Mouse (Mus musculus) neural tube, embryonic 13.5 days (tissue): ENCODE results near the gene Asxl1. TPM values are rescaled to one million over a fixed set of nuclear protein-coding genes. Genes with fewer than 3 reads are reported as not detected.
A peak's percentile ranks its signal among the peaks of the same experiment; 100 is the strongest.

Source experiments
- ATAC-seq: fragments of 200-750 bp; cut with Nextera tagmentation; 2 replicates; pipeline ENCODE4 v1.8.0; 2017; ENCODE audit warnings: low read depth, mild to moderate bottlenecking, moderate TSS enrichment, moderate library complexity
- H3K27ac ChIP-seq: fragments of 300-500 bp; sonication (generic); replicated peaks from 2 replicates; pipeline ENCODE4 v1.5.1; 2015; ENCODE audit warnings: moderate library complexity, mild to moderate bottlenecking, inconsistent platforms
- H3K27me3 ChIP-seq: fragments of 300-500 bp; sonication (generic); 2 replicates; pipeline ENCODE4 v1.6.1; 2015; ENCODE audit warnings: mild to moderate bottlenecking, inconsistent platforms
- H3K36me3 ChIP-seq: fragments of 300-500 bp; sonication (generic); 2 replicates; pipeline ENCODE4 v1.6.1; 2015; ENCODE audit warnings: mild to moderate bottlenecking, inconsistent platforms
- H3K4me1 ChIP-seq: fragments of 300-500 bp; sonication (generic); replicated peaks from 2 replicates; pipeline ENCODE4 v1.6.1; 2015; ENCODE audit warnings: inconsistent platforms
- H3K4me2 ChIP-seq: fragments of 300-500 bp; sonication (generic); 2 replicates; pipeline ENCODE4 v1.6.1; 2015; ENCODE audit warnings: inconsistent platforms, mild to moderate bottlenecking, moderate library complexity
- H3K4me3 ChIP-seq: fragments of 300-500 bp; sonication (generic); 2 replicates; pipeline ENCODE4 v1.5.1; 2015; ENCODE audit warnings: mild to moderate bottlenecking, inconsistent platforms
- H3K9ac ChIP-seq: fragments of 300-500 bp; sonication (generic); 2 replicates; pipeline ENCODE4 v1.6.1; 2015; ENCODE audit warnings: moderate library complexity, mild to moderate bottlenecking, inconsistent platforms
- H3K9me3 ChIP-seq: fragments of 300-500 bp; sonication (generic); 2 replicates; pipeline ENCODE4 v1.6.1; 2016; ENCODE audit warnings: inconsistent platforms
- WGBS: fragments of 180-500 bp; shearing (Covaris S2); methylation state at CpG from one replicate; pipeline ENCODE4 v1.1.7; 2015; 5-methylcytosine and 5-hydroxymethylcytosine counted together
- polyA plus RNA-seq: library from polyadenylated mRNA; unstranded; fragments of >200 nt; fragmentation: Nextera tagmentation; extraction: Ambion mirVana; gene quantifications from 2 replicates; pipeline ENCODE4 v1.2.1, GENCODE M21; 2015

Asxl1 gene
- polyA plus RNA-seq, 1 experiment from 2014 or later, result 12.1 TPM

DNA sequence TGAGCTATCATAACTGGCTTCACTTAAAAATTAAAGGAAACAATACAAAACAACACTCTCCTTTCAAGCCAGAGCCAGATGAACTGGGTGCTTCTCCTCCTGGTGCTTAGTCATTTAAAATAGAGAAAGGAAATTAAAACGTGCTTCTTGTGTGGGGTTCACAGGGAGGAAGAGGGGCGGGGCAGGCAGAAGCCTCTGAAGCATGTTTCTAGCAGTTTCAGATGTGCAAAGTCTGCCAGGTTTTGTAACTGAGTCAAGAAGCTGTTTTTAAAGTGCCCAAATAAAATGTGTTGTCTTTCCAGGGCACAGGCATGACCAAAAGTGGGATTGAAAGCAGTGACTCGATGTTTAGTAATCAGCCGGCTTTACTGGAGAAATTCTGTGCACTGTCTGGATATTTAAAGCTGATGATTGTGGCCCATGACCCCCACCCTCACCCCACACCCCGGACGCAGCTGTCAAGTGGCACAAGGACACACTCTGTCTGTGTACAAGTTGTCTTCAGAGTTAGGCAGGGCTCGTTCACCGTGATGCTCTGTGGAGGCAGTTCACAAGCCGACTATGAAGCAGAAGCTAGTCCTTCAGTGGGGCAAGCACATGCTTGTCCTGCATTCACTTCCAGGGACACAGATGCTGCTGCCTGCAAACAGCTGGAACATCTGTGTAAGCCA, 19.8 kb upstream of the Asxl1 start:
- Histone ChIP-seq H3K27me3 (no peaks in the 10 kb centered on the region), H3K4me1 (no peaks in the 10 kb centered on the region), H3K4me2 (no peak overlapping the region), H3K4me3 (no peak overlapping the region), H3K9ac (no peak overlapping the region), H3K9me3 (no peaks in the 10 kb centered on the region), H3K36me3 (peaks cover 89% of the 10 kb centered on the region), H3K27ac (no peak overlapping the region)
- 87% methylated on average over 9 of the region's 9 CpGs for WGBS
- ATAC-seq, result no peak

DNA sequence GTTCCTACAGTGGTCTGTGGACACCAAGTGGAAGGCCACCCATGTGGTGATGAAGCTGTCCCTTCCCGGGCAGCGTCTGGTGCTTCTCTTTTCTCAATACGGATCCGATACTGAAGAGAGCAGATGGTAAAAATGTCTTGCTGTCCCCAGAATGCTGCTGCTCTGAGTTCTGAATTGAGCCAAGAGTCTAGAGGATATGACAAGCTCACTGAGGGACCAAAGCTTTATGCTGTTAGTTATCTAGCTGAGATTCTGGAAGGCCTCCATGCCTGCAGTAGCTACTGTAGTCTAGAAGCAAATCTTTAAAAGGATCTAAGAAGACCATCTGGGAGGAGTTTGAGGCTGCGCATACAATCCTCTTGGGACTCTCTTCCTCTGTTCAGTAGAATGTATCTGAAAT, 13.4 kb upstream of the Asxl1 start:
- no peak overlapping the region for H3K4me2 ChIP-seq
- no peak overlapping the region for H3K9ac ChIP-seq
- ATAC-seq, result no peak
- H3K4me3 ChIP-seq, result no peak overlapping the region
- H3K9me3 ChIP-seq, result no peaks in the 10 kb centered on the region
- no peak overlapping the region for H3K27ac ChIP-seq
- H3K36me3 ChIP-seq, result peaks cover 61% of the 10 kb centered on the region
- 93% methylated on average over 5 of the region's 5 CpGs for WGBS
- H3K4me1 ChIP-seq, result no peaks in the 10 kb centered on the region
- H3K27me3 ChIP-seq, result no peaks in the 10 kb centered on the region

DNA sequence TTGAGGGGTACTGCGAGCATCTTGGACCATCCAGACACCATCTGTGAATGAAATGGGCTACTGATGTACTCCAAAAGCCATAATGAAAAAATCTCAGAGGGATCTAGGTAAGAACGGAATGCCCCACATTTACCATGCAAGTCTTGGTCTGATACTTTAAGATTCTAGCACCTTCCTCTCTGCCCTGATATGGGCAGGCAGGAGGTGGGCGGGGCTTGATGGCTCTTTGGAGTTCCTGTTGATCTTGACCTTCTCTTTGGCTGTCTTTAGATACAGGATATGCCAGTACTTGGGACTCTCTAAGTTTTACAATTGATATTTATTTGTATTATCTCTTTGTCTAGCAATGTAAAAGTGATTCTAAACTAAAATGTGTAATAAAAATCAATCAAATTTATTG, 12.6 kb upstream of the Asxl1 start:
- no peaks in the 10 kb centered on the region for H3K4me1 ChIP-seq
- H3K4me3 ChIP-seq, result no peak overlapping the region
- WGBS, result 94% methylated on average over 3 of the region's 3 CpGs
- no peaks in the 10 kb centered on the region for H3K27me3 ChIP-seq
- H3K9ac ChIP-seq, result no peak overlapping the region
- no peak overlapping the region for H3K4me2 ChIP-seq
- H3K27ac ChIP-seq, result no peak overlapping the region
- ATAC-seq, result no peak
- H3K36me3 ChIP-seq, result peaks cover 54% of the 10 kb centered on the region
- H3K9me3 ChIP-seq, result no peaks in the 10 kb centered on the region

DNA sequence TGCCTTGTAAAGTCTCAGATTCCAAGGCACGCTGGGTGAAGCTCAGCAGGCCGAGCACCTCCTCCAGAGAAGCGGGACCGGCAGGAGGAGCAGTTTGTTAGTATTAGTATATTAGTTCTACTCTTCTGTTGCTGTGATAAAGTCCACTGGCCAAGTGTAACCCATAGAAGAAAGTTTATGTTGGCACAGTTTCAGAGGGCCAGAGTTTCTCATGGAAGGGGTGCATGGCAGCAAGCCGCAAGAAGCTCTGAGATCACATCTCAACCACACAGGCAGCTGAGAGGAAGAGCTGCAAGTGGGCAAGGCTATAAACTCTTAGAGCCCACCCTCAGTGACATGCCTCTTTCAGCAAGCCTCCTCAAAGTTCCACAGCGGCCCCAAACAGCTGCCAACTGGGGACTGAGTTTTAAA, 11.8 kb upstream of the Asxl1 start:
- WGBS, result 82% methylated on average over 6 of the region's 6 CpGs
- no peak overlapping the region for H3K27ac ChIP-seq
- no peak overlapping the region for H3K4me2 ChIP-seq
- H3K36me3 ChIP-seq, result peaks cover 48% of the 10 kb centered on the region
- no peak overlapping the region for H3K4me3 ChIP-seq
- no peaks in the 10 kb centered on the region for H3K9me3 ChIP-seq
- H3K9ac ChIP-seq, result no peak overlapping the region
- no peaks in the 10 kb centered on the region for H3K4me1 ChIP-seq
- no peak for ATAC-seq
- H3K27me3 ChIP-seq, result no peaks in the 10 kb centered on the region

DNA sequence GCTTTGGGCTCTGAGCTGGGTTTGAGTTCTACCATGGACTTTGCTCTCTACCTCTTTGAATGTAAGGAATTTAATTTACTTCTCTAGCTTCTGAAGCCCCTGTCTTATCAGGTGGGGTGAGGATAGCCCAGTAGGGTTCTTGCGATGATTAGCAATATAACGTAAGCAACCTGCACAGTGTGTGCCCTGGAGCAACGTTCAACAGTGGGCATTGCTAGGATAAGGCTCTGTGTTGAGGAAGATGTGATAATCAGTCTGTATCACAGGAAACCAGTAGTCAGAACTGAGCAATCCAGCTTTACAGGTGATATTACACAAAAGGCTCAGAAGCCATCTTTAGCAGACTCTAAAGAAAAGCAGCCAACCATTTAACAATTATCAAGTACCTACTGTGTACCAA, 11.3 kb upstream of the Asxl1 start:
- Histone ChIP-seq H3K9ac (no peak overlapping the region), H3K4me2 (no peak overlapping the region), H3K27me3 (no peaks in the 10 kb centered on the region), H3K36me3 (peaks cover 45% of the 10 kb centered on the region), H3K9me3 (no peaks in the 10 kb centered on the region), H3K27ac (no peak overlapping the region), H3K4me1 (no peaks in the 10 kb centered on the region), H3K4me3 (no peak overlapping the region)
- 86% methylated on average over 3 of the region's 3 CpGs for WGBS
- ATAC-seq, result no peak

DNA sequence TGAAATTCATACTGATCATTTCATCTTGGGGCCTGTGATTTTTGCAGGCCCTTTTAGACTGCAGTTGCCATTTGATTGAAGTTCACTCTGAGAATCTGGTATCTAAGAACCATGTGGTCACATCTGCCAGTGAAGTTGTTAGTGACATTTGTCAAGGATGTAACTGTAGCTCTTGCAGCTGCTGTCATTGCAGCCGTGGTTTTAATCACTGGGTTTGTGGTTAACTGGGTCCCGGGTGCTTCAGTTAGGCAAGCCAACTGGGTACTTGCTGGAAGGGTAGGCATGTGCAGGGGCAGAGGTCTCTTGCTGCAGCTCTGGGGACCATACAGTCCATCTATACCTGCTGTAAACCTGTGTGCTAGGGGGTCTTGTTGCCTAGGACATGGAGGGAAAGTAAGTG, 9.5 kb upstream of the Asxl1 start:
- 74% methylated on average over 2 of the region's 2 CpGs for WGBS
- ATAC-seq, result no peak
- Histone ChIP-seq H3K4me2 (no peak overlapping the region), H3K27me3 (no peaks in the 10 kb centered on the region), H3K36me3 (peaks cover 26% of the 10 kb centered on the region), H3K4me3 (no peak overlapping the region), H3K4me1 (no peaks in the 10 kb centered on the region), H3K27ac (no peak overlapping the region), H3K9ac (no peak overlapping the region), H3K9me3 (no peaks in the 10 kb centered on the region)

DNA sequence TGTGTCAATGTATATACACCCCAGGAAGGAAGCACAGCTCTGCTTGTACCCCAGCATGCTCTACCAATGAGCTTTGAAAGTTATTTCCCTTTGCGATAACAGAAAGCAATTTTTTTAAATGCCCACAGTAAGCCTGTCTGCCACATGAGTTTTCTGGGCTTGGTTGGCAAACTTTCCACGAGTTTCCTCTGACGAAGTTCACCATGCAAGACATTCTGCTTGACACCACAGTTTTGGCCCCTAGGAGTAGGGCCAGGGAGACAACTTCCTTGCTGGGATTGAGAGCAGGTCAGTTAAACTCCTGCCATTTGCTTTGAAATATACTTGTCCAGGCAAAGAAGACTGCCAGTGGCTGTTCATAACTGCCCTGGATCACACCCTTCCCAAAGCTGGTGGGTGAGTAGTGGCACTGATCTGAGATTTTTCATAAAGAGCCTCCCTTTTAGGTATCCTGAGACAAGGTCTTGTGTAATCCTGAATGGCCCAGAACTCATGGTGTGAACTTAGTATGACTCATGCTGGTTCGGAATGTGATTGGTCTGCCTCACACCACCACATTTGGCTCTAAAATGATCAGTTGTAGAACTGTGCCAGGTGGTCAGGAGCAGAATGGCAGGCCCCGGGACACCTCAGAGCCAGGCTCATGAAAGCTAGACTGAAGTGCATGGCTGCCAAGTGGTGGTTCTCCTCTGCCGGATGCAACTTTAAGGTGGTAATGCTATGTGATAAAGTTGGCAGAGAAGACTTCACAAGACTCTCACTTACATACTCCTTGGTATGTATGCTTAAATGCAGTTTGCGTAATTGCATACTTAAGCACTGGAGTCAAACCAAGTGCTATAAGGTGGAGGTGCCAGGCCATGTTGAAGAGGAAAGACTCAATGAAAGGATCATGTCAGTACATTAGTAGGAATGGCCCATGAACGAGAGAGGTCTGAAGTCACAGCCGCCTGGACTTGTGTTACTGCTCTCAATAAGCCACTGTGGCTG, 7.0 kb upstream of the Asxl1 start:
- H3K4me2 ChIP-seq, result no peak overlapping the region
- H3K36me3 ChIP-seq, result peaks cover 7% of the 10 kb centered on the region; the same call in 1 of the 2 replicates
- WGBS, result 90% methylated on average over 9 of the region's 9 CpGs
- no peak overlapping the region for H3K9ac ChIP-seq
- H3K27me3 ChIP-seq, result no peaks in the 10 kb centered on the region
- no peak for ATAC-seq
- no peaks in the 10 kb centered on the region for H3K4me1 ChIP-seq
- no peak overlapping the region for H3K27ac ChIP-seq
- H3K4me3 ChIP-seq, result no peak overlapping the region
- H3K9me3 ChIP-seq, result no peaks in the 10 kb centered on the region

DNA sequence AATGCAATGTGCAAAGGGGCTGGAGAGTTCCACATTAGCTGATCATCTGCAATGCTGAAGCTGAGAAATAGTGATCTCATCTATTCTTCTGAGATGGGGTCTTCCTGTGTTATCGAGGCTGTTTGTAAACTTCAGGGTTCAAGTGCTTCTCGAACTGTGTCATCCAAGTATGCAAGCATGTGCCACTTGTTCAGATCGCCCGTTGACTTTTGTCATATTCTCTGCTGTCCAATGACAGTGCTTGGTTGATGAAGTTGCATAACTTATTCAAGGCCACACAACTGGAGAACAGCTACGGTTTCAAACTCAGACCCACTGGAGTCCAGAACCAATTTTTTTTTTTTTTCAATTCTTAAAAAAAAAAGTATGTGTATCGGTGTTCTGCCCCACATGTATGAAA, 3.5 kb upstream of the Asxl1 start:
- no peak overlapping the region for H3K9ac ChIP-seq
- H3K4me1 ChIP-seq, result peaks cover 13% of the 10 kb centered on the region
- no peaks in the 10 kb centered on the region for H3K9me3 ChIP-seq
- no peaks in the 10 kb centered on the region for H3K36me3 ChIP-seq
- no peaks in the 10 kb centered on the region for H3K27me3 ChIP-seq
- H3K4me3 ChIP-seq, result no peak overlapping the region
- ATAC-seq, result no peak
- H3K27ac ChIP-seq, result no peak overlapping the region
- WGBS, result 95% methylated on average over 6 of the region's 6 CpGs
- no peak overlapping the region for H3K4me2 ChIP-seq

DNA sequence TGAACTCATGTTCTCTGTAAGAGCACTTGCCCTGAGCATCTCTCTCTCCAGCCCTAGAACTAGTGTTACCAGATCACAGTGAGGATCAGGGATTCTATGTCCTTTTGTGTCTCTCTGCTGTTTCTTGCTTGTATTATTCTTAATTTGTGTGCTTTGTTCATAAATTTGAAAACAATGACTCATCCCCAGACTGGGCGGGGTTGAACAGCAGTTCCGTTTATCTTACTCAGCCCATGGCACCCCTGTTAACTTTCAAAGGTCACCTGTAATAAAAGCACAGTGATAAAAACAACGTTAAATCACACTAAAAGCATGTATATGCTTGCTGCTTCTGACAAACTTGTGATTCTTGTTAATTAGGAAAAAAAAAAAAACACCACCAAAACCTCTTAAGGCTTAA, 3.0 kb upstream of the Asxl1 start:
- no peak for ATAC-seq
- 82% methylated on average over 3 of the region's 3 CpGs for WGBS

DNA sequence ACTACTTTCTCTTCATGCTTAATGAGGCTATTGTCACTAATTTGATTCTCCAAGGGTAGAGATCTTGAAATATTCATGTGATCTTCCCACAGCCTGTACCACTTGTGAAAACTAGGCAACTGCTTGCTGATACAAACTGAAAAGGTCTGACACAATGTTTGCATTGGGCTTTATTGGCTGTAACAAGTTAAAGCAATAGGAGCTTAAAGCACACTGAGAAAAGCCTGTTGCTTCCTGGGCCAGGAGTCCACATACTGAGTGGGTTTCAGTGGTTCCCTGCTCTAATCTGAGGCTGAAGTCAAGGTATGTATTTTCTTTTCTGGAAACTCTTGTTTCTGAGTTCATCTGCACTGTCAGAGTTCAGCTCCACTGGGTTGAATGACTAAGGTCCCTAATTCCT, 2.4 kb upstream of the Asxl1 start:
- Histone ChIP-seq H3K4me2 (no peak overlapping the region), H3K9me3 (no peaks in the 10 kb centered on the region), H3K9ac (no peak overlapping the region), H3K36me3 (no peaks in the 10 kb centered on the region), H3K4me3 (no peak overlapping the region), H3K27me3 (no peaks in the 10 kb centered on the region), H3K4me1 (peaks cover 23% of the 10 kb centered on the region), H3K27ac (no peak overlapping the region)
- no peak for ATAC-seq

More for the DNA sequence above, 3.0 kb upstream of the Asxl1 start:
- no peak overlapping the region for H3K4me2 ChIP-seq
- peaks cover 17% of the 10 kb centered on the region for H3K4me1 ChIP-seq
- H3K36me3 ChIP-seq, result no peaks in the 10 kb centered on the region
- H3K9me3 ChIP-seq, result no peaks in the 10 kb centered on the region
- no peaks in the 10 kb centered on the region for H3K27me3 ChIP-seq
- no peak overlapping the region for H3K4me3 ChIP-seq
- no peak overlapping the region for H3K9ac ChIP-seq
- no peak overlapping the region for H3K27ac ChIP-seq

DNA sequence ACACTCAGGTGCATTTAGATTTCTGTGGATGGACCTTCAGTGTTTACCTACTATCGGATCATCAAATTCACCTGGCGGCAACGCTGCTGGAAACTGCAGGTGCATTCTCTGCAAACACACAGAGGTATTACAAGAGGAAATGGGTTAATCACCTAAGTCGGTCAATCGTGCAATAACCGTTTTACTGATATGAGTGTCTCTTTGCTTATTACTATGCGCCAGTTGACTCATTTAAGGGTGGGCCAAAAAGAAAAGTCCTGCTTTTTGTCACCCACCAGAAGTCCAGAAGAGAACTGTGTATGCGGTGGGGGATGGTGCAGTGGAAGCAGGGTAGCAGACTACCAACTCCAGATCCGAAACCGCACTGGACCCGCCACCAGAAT, 567 bp upstream of the Asxl1 start:
- Histone ChIP-seq H3K9me3 (no peaks in the 10 kb centered on the region), H3K4me1 (peaks cover 37% of the 10 kb centered on the region), H3K36me3 (no peaks in the 10 kb centered on the region), H3K4me3 (peak overlapping the region; percentile 86), H3K4me2 (peak overlapping the region; percentile 77), H3K27me3 (no peaks in the 10 kb centered on the region), H3K27ac (peak overlapping the region; percentile 98), H3K9ac (peak overlapping the region; percentile 82)
- WGBS, result 6% methylated on average over 11 of the region's 11 CpGs
- no peak; the same call in 1 of the 2 replicates for ATAC-seq
